Mouse (Mus musculus): Measurements from ENCODE around the gene Utp3. TPM values are rescaled to one million over a fixed set of nuclear protein-coding genes. Genes with fewer than 3 reads are reported as not detected.
"Not testable (repeated sequence)": the region's sequence is repeated elsewhere in the genome, so short reads cannot be mapped to it uniquely, and the experiment has no call there.

The Utp3 gene
- polyA plus RNA-seq (2016; fragmentation: Nextera tagmentation; extraction: Ambion mirVana), result 86.5 and 95.9 TPM in 2 replicates

- WGBS, result under 1% methylated on average over 76 of the region's 76 CpGs
- Histone ChIP-seq H3K9me3 (no peaks in the 10 kb centered on the region), H3K27ac (peak within 1 kb of the TSS; percentile 95), H3K27me3 (ENCODE audit: poor library complexity, severe bottlenecking) (no peaks in the 10 kb centered on the region), H3K4me1 (peaks cover 26% of the 10 kb centered on the region), H3K36me3 (replicated peaks) (peaks cover 28% of the 10 kb centered on the region), H3K4me3 (peak within 1 kb of the TSS; percentile 89)
- DNase-seq (ENCODE audit: extremely low spot score, low spot score), result peak; percentile 95
These were observed at the start of gene Utp3 for GRCm38 (mm10) chr5:88554086-88554886. Utp3 (plus strand) TSS chr5:88554462.

GRCm38 (mm10) chr5:88508555-88508954 is 45.7 kb upstream of the Utp3 start:
- Histone ChIP-seq H3K4me3 (no peak overlapping the region), H3K27me3 (ENCODE audit: poor library complexity, severe bottlenecking) (no peaks in the 10 kb centered on the region), H3K27ac (no peak overlapping the region), H3K4me1 (no peaks in the 10 kb centered on the region), H3K36me3 (replicated peaks) (no peaks in the 10 kb centered on the region), H3K9me3 (no peaks in the 10 kb centered on the region)
- DNase-seq (ENCODE audit: extremely low spot score, low spot score), result no peak
- 57% methylated on average over 1 of the region's 1 CpGs for WGBS

- Histone ChIP-seq H3K27me3 (ENCODE audit: poor library complexity, severe bottlenecking) (no peaks in the 10 kb centered on the region), H3K4me3 (no peak overlapping the region), H3K36me3 (replicated peaks) (no peaks in the 10 kb centered on the region), H3K4me1 (no peaks in the 10 kb centered on the region), H3K9me3 (no peaks in the 10 kb centered on the region), H3K27ac (no peak overlapping the region)
- WGBS, result 92% methylated on average over 1 of the region's 1 CpGs
- no peak for DNase-seq (ENCODE audit: extremely low spot score, low spot score)
These were observed 45.3 kb upstream of the Utp3 start for GRCm38 (mm10) chr5:88508990-88509389.

- H3K27ac ChIP-seq, result no peak overlapping the region
- 22% methylated on average over 2 of the region's 2 CpGs for WGBS
- H3K9me3 ChIP-seq, result no peaks in the 10 kb centered on the region
- no peak overlapping the region for H3K4me3 ChIP-seq
- no peaks in the 10 kb centered on the region for H3K27me3 ChIP-seq (ENCODE audit: poor library complexity, severe bottlenecking)
- no peak for DNase-seq (ENCODE audit: extremely low spot score, low spot score)
- H3K4me1 ChIP-seq, result no peaks in the 10 kb centered on the region
- no peaks in the 10 kb centered on the region for H3K36me3 ChIP-seq (replicated peaks)
These were observed 35.0 kb upstream of the Utp3 start for GRCm38 (mm10) chr5:88519232-88519631.

- Histone ChIP-seq H3K36me3 (replicated peaks) (no peaks in the 10 kb centered on the region), H3K4me1 (no peaks in the 10 kb centered on the region), H3K4me3 (no peak within 1 kb of the TSS), H3K27ac (no peak within 1 kb of the TSS), H3K27me3 (ENCODE audit: poor library complexity, severe bottlenecking) (no peaks in the 10 kb centered on the region), H3K9me3 (no peaks in the 10 kb centered on the region)
- 89% methylated on average over 3 of the region's 3 CpGs for WGBS
- DNase-seq (ENCODE audit: extremely low spot score, low spot score), result no peak
These were observed 26.6 kb upstream of the Utp3 start, which contains the start of gene Jchain for GRCm38 (mm10) chr5:88527657-88528056. Jchain (minus strand) TSS chr5:88527891.

- no peak for DNase-seq (ENCODE audit: extremely low spot score, low spot score)
- no peaks in the 10 kb centered on the region for H3K4me1 ChIP-seq
- H3K4me3 ChIP-seq, result no peak overlapping the region
- H3K27me3 ChIP-seq (ENCODE audit: poor library complexity, severe bottlenecking), result no peaks in the 10 kb centered on the region
- WGBS, result 73% methylated on average over 1 of the region's 1 CpGs
- no peaks in the 10 kb centered on the region for H3K36me3 ChIP-seq (replicated peaks)
- H3K27ac ChIP-seq, result no peak overlapping the region
- no peaks in the 10 kb centered on the region for H3K9me3 ChIP-seq
These were observed 23.4 kb upstream of the Utp3 start for GRCm38 (mm10) chr5:88530908-88531307.

- DNase-seq (ENCODE audit: extremely low spot score, low spot score), result no peak
- no peaks in the 10 kb centered on the region for H3K36me3 ChIP-seq (replicated peaks)
These were observed 19.6 kb upstream of the Utp3 start for GRCm38 (mm10) chr5:88534697-88535096.

GRCm38 (mm10) chr5:88540845-88541244 is 13.4 kb upstream of the Utp3 start:
- Histone ChIP-seq H3K4me1 (peaks cover 7% of the 10 kb centered on the region), H3K27me3 (ENCODE audit: poor library complexity, severe bottlenecking) (no peaks in the 10 kb centered on the region), H3K27ac (no peak overlapping the region), H3K36me3 (replicated peaks) (no peaks in the 10 kb centered on the region), H3K9me3 (no peaks in the 10 kb centered on the region), H3K4me3 (no peak overlapping the region)
- no peak for DNase-seq (ENCODE audit: extremely low spot score, low spot score)

More at GRCm38 (mm10) chr5:88534697-88535096, 19.6 kb upstream of the Utp3 start:
- no peaks in the 10 kb centered on the region for H3K27me3 ChIP-seq (ENCODE audit: poor library complexity, severe bottlenecking)
- 82% methylated on average over 3 of the region's 3 CpGs for WGBS
- no peak overlapping the region for H3K27ac ChIP-seq
- H3K4me1 ChIP-seq, result peaks cover 7% of the 10 kb centered on the region
- H3K4me3 ChIP-seq, result no peak overlapping the region
- H3K9me3 ChIP-seq, result no peaks in the 10 kb centered on the region

GRCm38 (mm10) chr5:88542651-88543282 is 11.5 kb upstream of the Utp3 start:
- H3K27me3 ChIP-seq (ENCODE audit: poor library complexity, severe bottlenecking), result no peaks in the 10 kb centered on the region
- WGBS, result 65% methylated on average over 5 of the region's 5 CpGs
- H3K4me3 ChIP-seq, result no peak overlapping the region
- H3K4me1 ChIP-seq, result peaks cover 2% of the 10 kb centered on the region
- no peaks in the 10 kb centered on the region for H3K9me3 ChIP-seq
- H3K27ac ChIP-seq, result no peak overlapping the region
- no peak for DNase-seq (ENCODE audit: extremely low spot score, low spot score)
- no peaks in the 10 kb centered on the region for H3K36me3 ChIP-seq (replicated peaks)

- not testable (repeated sequence) for DNase-seq (ENCODE audit: extremely low spot score, low spot score); H3K4me3 ChIP-seq; H3K9me3 ChIP-seq; H3K4me1 ChIP-seq; H3K36me3 ChIP-seq (replicated peaks); H3K27ac ChIP-seq; H3K27me3 ChIP-seq (ENCODE audit: poor library complexity, severe bottlenecking)
- 90% methylated on average over 1 of the region's 1 CpGs for WGBS
These were observed 9.9 kb upstream of the Utp3 start for GRCm38 (mm10) chr5:88544411-88544810.

- H3K27me3 ChIP-seq (ENCODE audit: poor library complexity, severe bottlenecking), result no peaks in the 10 kb centered on the region
- H3K4me3 ChIP-seq, result no peak overlapping the region
- no peak overlapping the region for H3K27ac ChIP-seq
- 89% methylated on average over 7 of the region's 7 CpGs for WGBS
- no peak for DNase-seq (ENCODE audit: extremely low spot score, low spot score)
- no peaks in the 10 kb centered on the region for H3K9me3 ChIP-seq
- no peaks in the 10 kb centered on the region for H3K4me1 ChIP-seq
- H3K36me3 ChIP-seq (replicated peaks), result no peaks in the 10 kb centered on the region
These were observed 8.7 kb upstream of the Utp3 start for GRCm38 (mm10) chr5:88545536-88545935.

- Histone ChIP-seq H3K36me3 (replicated peaks) (peaks cover 28% of the 10 kb centered on the region), H3K4me1 (peaks cover 26% of the 10 kb centered on the region), H3K27me3 (ENCODE audit: poor library complexity, severe bottlenecking) (no peaks in the 10 kb centered on the region), H3K4me3 (peak overlapping the region; percentile 89), H3K27ac (peak overlapping the region; percentile 95), H3K9me3 (no peaks in the 10 kb centered on the region)
- WGBS, result 9% methylated on average over 29 of the region's 29 CpGs
- no peak for DNase-seq (ENCODE audit: extremely low spot score, low spot score)
These were observed 784 bp upstream of the Utp3 start for GRCm38 (mm10) chr5:88553271-88554085.

Data from forebrain, embryonic 10.5 days (tissue).